Comparison of ENCODE assay signal across 8 mouse cellular contexts in genomic region chr9:37421239-37421638, GRCm38 (mm10). TPM values are rescaled to one million over a fixed set of nuclear protein-coding genes. Genes with fewer than 3 reads are reported as not detected.
A peak's percentile ranks its signal among the peaks of the same experiment; 100 is the strongest.
DNase-seq lines count a peak whose midpoint lies in the region; ATAC-seq and TF ChIP-seq lines count a peak whose summit lies in the region.

No protein-coding gene starts in this region.

- no peak for TF ChIP-seq CTCF in lung, adult 2 months (IDR thresholded peaks at IDR 0.05; ENCODE audit: insufficient read depth, low read length)

- no peaks in the 10 kb centered on the region for H3K9me3 ChIP-seq in heart, embryonic 11.5 days (replicated peaks; ENCODE audit: control insufficient read depth, low read length)
- no peaks in the 10 kb centered on the region for H3K9me3 ChIP-seq in hindbrain, embryonic 12.5 days (replicated peaks)

- H3K36me3 ChIP-seq in heart, embryonic 11.5 days (ENCODE audit: control insufficient read depth, insufficient read depth, low read length): no peaks in the 10 kb centered on the region
- H3K36me3 ChIP-seq in hindbrain, embryonic 12.5 days: no peaks in the 10 kb centered on the region
- no peaks in the 10 kb centered on the region for H3K36me3 ChIP-seq in splenic B cell, adult 2 months (ENCODE audit: control insufficient read depth, insufficient read depth, low read length, poor library complexity, severe bottlenecking)

- no peak overlapping the region for H3K4me3 ChIP-seq in heart, embryonic 11.5 days (ENCODE audit: low read depth, low read length)
- H3K4me3 ChIP-seq in hindbrain, embryonic 12.5 days: peak overlapping the region; percentile 18; the same call in 1 of the 2 replicates
- H3K4me3 ChIP-seq in lung, adult 2 months (replicated peaks; ENCODE audit: extremely low read depth, low read depth, low read length): peak overlapping the region; percentile 6

- no peak overlapping the region for H3K9ac ChIP-seq in heart, embryonic 11.5 days (ENCODE audit: low read depth, low read length)
- no peak overlapping the region for H3K9ac ChIP-seq in hindbrain, embryonic 12.5 days

- H3K27ac ChIP-seq in heart, embryonic 11.5 days (ENCODE audit: low read depth, low read length): no peak overlapping the region
- H3K27ac ChIP-seq in hindbrain, embryonic 12.5 days: no peak overlapping the region

- H3K4me2 ChIP-seq in heart, embryonic 11.5 days: peak overlapping the region; percentile 57
- peak overlapping the region; percentile 50 for H3K4me2 ChIP-seq in hindbrain, embryonic 12.5 days (replicated peaks)

- peaks cover 6% of the 10 kb centered on the region; the same call in 1 of the 2 replicates for H3K27me3 ChIP-seq in heart, embryonic 11.5 days (ENCODE audit: control insufficient read depth, insufficient read depth, low read length)
- peaks cover 29% of the 10 kb centered on the region for H3K27me3 ChIP-seq in hindbrain, embryonic 12.5 days
- H3K27me3 ChIP-seq in splenic B cell, adult 2 months (ENCODE audit: control insufficient read depth, insufficient read depth, low read length, poor library complexity, severe bottlenecking): no peaks in the 10 kb centered on the region

- 25% methylated on average over 12 of the region's 12 CpGs for WGBS in heart, embryonic 11.5 days (ENCODE audit: insufficient replicate concordance)
- 21% methylated on average over 12 of the region's 12 CpGs for WGBS in hindbrain, embryonic 12.5 days
- 30% methylated on average over 12 of the region's 12 CpGs for WGBS in lung, adult 2 months

- intact Hi-C loops in heart, postnatal 36 days (cut with DNase I): no loop called here

- DNase-seq in heart, postnatal 36 days: no peak
- DNase-seq in ZHBTc4 (ENCODE audit: low read depth, low spot score): peak; percentile 40
- DNase-seq in lung, adult 2 months: no peak
- peak; percentile 54 for DNase-seq in splenic B cell, adult 2 months (ENCODE audit: low read depth, low spot score)
- no peak for DNase-seq in ovary, adult 18-20 months (ENCODE audit: low spot score)

- ATAC-seq in heart, embryonic 11.5 days (replicated peaks; ENCODE audit: insufficient number of reproducible peaks, low FRiP score, low TSS enrichment): 0 out of 2 replicates have a peak, but pooled peaks have one; percentile 9
- ATAC-seq in hindbrain, embryonic 12.5 days (ENCODE audit: low FRiP score): peak; percentile 26; the same call in 1 of the 2 replicates
- no peak for ATAC-seq in erythroblast, adult 5-6 weeks (replicated peaks; ENCODE audit: low FRiP score, poor library complexity, severe bottlenecking)

- no peak for TF ChIP-seq POLR2A in lung, adult 2 months (IDR thresholded peaks at IDR 0.05; ENCODE audit: borderline replicate concordance, extremely low read depth, low read depth, low read length)

- no peaks in the 10 kb centered on the region for H3K4me1 ChIP-seq in heart, embryonic 11.5 days (ENCODE audit: control insufficient read depth, insufficient read depth, low read length)
- H3K4me1 ChIP-seq in hindbrain, embryonic 12.5 days: peaks cover 8% of the 10 kb centered on the region; the same call in 1 of the 2 replicates
- peaks cover 2% of the 10 kb centered on the region; the same call in 1 of the 2 replicates for H3K4me1 ChIP-seq in lung, adult 2 months (ENCODE audit: control insufficient read depth, insufficient read depth, low read length)

RNA-seq across cellular contexts. Expression of gene Robo3, which starts 11.8 kb away (rescaled TPM):
- polyA plus RNA-seq in heart, embryonic 11.5 days (2014; fragmentation: Nextera tagmentation; extraction: Ambion mirVana): 0.29 and 0.35 TPM in 2 replicates
- total RNA-seq in heart, postnatal 36 days (2021): not detected
- 155 and 187 TPM in 2 replicates for polyA plus RNA-seq in hindbrain, embryonic 12.5 days (2016; fragmentation: Nextera tagmentation; extraction: Ambion mirVana)
- 0.07 and 0.22 TPM in 2 replicates for polyA plus RNA-seq in lung, adult 2 months (2012; rRNA removed)
- not detected in 2 replicates for total RNA-seq in erythroblast, adult 5-6 weeks (2015; ENCODE audit: low replicate concordance)
- total RNA-seq in erythroblast, adult 5-6 weeks (2017; ENCODE audit: low replicate concordance): not detected in 2 replicates

RNA-seq across cellular contexts. Expression of gene Robo4, which starts 19.5 kb away (rescaled TPM):
- 2.5 and 3.3 TPM in 2 replicates for polyA plus RNA-seq in heart, embryonic 11.5 days (2014; fragmentation: Nextera tagmentation; extraction: Ambion mirVana)
- 10 to 100 TPM; 29.6 to 38.7 TPM for total RNA-seq in heart, postnatal 36 days (2021)
- 8.0 and 12.0 TPM in 2 replicates for polyA plus RNA-seq in hindbrain, embryonic 12.5 days (2016; fragmentation: Nextera tagmentation; extraction: Ambion mirVana)
- polyA plus RNA-seq in lung, adult 2 months (2012; rRNA removed): 67.8 and 88.4 TPM in 2 replicates
- not detected in 2 replicates for total RNA-seq in erythroblast, adult 5-6 weeks (2015; ENCODE audit: low replicate concordance)
- not detected in 2 replicates for total RNA-seq in erythroblast, adult 5-6 weeks (2017; ENCODE audit: low replicate concordance)

RNA-seq across cellular contexts. Expression of gene Hepacam, which starts 54.1 kb away (rescaled TPM):
- polyA plus RNA-seq in heart, embryonic 11.5 days (2014; fragmentation: Nextera tagmentation; extraction: Ambion mirVana): not detected in 2 replicates
- not detected for total RNA-seq in heart, postnatal 36 days (2021)
- polyA plus RNA-seq in hindbrain, embryonic 12.5 days (2016; fragmentation: Nextera tagmentation; extraction: Ambion mirVana): 0.26 and 0.36 TPM in 2 replicates
- 2.0 and 2.9 TPM in 2 replicates for polyA plus RNA-seq in lung, adult 2 months (2012; rRNA removed)
- not detected in 2 replicates for total RNA-seq in erythroblast, adult 5-6 weeks (2015; ENCODE audit: low replicate concordance)
- not detected in 2 replicates for total RNA-seq in erythroblast, adult 5-6 weeks (2017; ENCODE audit: low replicate concordance)

Comparison
In these comparisons a context has a peak if more than half of its experiments do, and no peak if none do; other contexts are left out.
1. DNase-seq: peak in ZHBTc4 (single experiment) and splenic B cell, adult 2 months (single experiment); none in heart, postnatal 36 days (0 of 2), lung, adult 2 months (single experiment) and ovary, adult 18-20 months (single experiment).
2. RNA of gene Robo3, which starts 11.8 kb away (polyA plus RNA-seq): 155 to 187 TPM in hindbrain, embryonic 12.5 days; 0.29 to 0.35 TPM in heart, embryonic 11.5 days and 0.07 to 0.22 TPM in lung, adult 2 months; every median in the first group is over 100 times any median in the second.